Mouse (Mus musculus) hindbrain, embryonic 16.5 days (tissue): ENCODE data around the gene Ncapg2. TPM values are rescaled to one million over a fixed set of nuclear protein-coding genes. Genes with fewer than 3 reads are reported as not detected.

Experiments
- ATAC-seq: fragments of 200-750 bp; cut with Nextera tagmentation; 2 replicates; pipeline ENCODE4 v1.8.0; 2017; ENCODE audit warnings: moderate TSS enrichment, moderate library complexity
- H3K27ac ChIP-seq: fragments of 300-500 bp; sonication (generic); 2 replicates; pipeline ENCODE4 v1.5.1; 2014; ENCODE audit warnings: low read depth, mild to moderate bottlenecking, control low read depth, low read length, moderate library complexity
- H3K27me3 ChIP-seq: fragments of 300-500 bp; sonication (generic); replicated peaks from 2 replicates; pipeline ENCODE4 v1.6.1; 2014; ENCODE audit warnings: low read length; ENCODE audit not compliant: control insufficient read depth, insufficient read depth
- H3K36me3 ChIP-seq: fragments of 300-500 bp; sonication (generic); 2 replicates; pipeline ENCODE4 v1.6.1; 2014; ENCODE audit warnings: mild to moderate bottlenecking, low read length, moderate library complexity, mixed read lengths; ENCODE audit not compliant: control insufficient read depth, insufficient read depth
- H3K4me1 ChIP-seq: fragments of 300-500 bp; sonication (generic); 2 replicates; pipeline ENCODE4 v1.6.1; 2014; ENCODE audit warnings: low read depth, low read length; ENCODE audit not compliant: control insufficient read depth, insufficient read depth
- H3K4me2 ChIP-seq: fragments of 300-500 bp; sonication (generic); 2 replicates; pipeline ENCODE4 v1.6.1; 2014; ENCODE audit warnings: mild to moderate bottlenecking, low read length, control low read depth, moderate library complexity
- H3K4me3 ChIP-seq: fragments of 300-500 bp; sonication (generic); 2 replicates; pipeline ENCODE4 v1.5.1; 2014; ENCODE audit warnings: mild to moderate bottlenecking, low read length, control low read depth, moderate library complexity
- H3K9ac ChIP-seq: fragments of 300-500 bp; sonication (generic); 2 replicates; pipeline ENCODE4 v1.6.1; 2014; ENCODE audit warnings: low read depth, mild to moderate bottlenecking, control low read depth, low read length, moderate library complexity
- H3K9me3 ChIP-seq: fragments of 300-500 bp; sonication (generic); 2 replicates; pipeline ENCODE4 v1.6.1; 2014; ENCODE audit warnings: mild to moderate bottlenecking, low read length, moderate library complexity; ENCODE audit not compliant: control insufficient read depth
- WGBS: fragments of 180-500 bp; shearing (Covaris S2); extraction: QIAGEN DNeasy Blood & Tissue Kit; methylation state at CpG from one replicate; pipeline ENCODE4 v1.1.7; 2014; 5-methylcytosine and 5-hydroxymethylcytosine counted together
- polyA plus RNA-seq: library from polyadenylated mRNA; unstranded; fragments of >200 nt; fragmentation: Nextera tagmentation; extraction: Ambion mirVana; gene quantifications from 2 replicates; pipeline ENCODE4 v1.2.1, GENCODE M21; 2015

Gene Ncapg2
- 7.6 and 9.6 TPM in 2 replicates for polyA plus RNA-seq

DNA sequence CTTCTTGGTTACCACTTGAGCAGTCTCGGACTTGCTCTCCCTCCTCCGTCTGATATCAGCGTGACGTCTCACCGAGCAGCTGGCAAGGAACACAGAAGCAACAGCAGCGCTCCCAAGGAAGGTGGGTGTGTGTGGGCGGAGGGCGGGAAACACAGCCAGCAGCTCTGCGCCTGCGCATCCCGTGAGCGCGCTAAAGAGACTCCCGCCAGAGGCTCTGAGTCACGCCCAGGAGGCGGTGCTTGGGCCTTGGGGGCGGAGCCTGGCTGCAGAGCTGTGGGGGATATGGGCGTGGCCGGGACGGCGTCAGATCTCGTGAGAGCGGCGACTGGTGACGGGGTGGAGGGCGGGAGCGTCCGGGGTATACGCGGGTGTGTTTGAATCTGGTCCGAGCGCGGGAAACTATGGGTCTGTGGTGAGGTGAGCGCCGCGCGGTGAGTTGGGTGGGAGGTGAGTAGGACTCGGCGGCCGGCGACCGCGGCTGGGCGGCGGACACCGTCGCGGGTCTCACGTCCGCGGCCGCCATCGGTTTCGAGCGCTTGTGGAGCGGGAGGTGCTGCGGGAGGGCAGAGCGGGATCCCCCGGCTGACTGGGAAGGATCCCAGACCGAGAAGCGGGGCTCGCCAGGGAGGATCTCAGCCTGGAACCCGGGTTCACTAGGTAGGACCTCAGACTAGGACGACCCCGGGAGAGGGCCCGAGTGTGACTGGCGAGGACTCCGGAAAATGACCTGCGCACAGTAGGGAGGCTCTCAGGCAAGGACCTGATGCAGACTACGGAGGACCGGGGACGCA lies at the start of gene Ncapg2:
Gene Ncapg2, plus strand, starts transcription at position 358 of the 791 bp plus-strand sequence.
- peak; percentile 99 for ATAC-seq
- Histone ChIP-seq H3K9me3 (peaks cover 16% of the 10 kb centered on the region), H3K4me1 (peaks cover 7% of the 10 kb centered on the region), H3K4me3 (peak within 1 kb of the TSS; percentile 87), H3K36me3 (peaks cover 3% of the 10 kb centered on the region; the same call in 1 of the 2 replicates), H3K9ac (peak within 1 kb of the TSS; percentile 72), H3K4me2 (peak within 1 kb of the TSS; percentile 99), H3K27ac (peak within 1 kb of the TSS; percentile 60), H3K27me3 (no peaks in the 10 kb centered on the region)
- under 1% methylated on average over 71 of the region's 72 CpGs for WGBS

DNA sequence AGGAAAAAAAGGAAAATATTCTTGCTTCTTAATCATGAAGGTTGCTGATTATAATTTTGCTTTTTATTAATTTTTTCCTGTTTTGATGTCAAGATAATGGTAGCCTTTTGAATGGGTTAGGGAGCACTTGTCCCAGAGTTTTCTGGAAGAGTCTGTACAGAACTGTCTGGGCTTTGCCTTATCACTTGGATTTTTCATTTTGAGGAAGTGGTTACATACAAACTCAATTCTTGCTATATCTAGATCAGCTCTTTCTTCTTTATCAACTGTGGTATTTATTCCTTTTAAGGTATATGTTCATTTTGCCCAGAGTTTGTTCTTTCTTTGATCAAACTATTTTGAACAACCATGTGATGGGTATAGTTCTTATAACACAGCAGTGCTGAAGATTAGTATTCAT lies 43.1 kb upstream of the Ncapg2 start:
- H3K9ac ChIP-seq, result no peak overlapping the region
- no peak overlapping the region for H3K27ac ChIP-seq
- H3K9me3 ChIP-seq, result no peaks in the 10 kb centered on the region
- no peaks in the 10 kb centered on the region for H3K4me1 ChIP-seq
- no peak overlapping the region for H3K4me3 ChIP-seq
- peaks cover 23% of the 10 kb centered on the region for H3K36me3 ChIP-seq
- H3K4me2 ChIP-seq, result no peak overlapping the region
- H3K27me3 ChIP-seq, result no peaks in the 10 kb centered on the region
- no peak for ATAC-seq

DNA sequence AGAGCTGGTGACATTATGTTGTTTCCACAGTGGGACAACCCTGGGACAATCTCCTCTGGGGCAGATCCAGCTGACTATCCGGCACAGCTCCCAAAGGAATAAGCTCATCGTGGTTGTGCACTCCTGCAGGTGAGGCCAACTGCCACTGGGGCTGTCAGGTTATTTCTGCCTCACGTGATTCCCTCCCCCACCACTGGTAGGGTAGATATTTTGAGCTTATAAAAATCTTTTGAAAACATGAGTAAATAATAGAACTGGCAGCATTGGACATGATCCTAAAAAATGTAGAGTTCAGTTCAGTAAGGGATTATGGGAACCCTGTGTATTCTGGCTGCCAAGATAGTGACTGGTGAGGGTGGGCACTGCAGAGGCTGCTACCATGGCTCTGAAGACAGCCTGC lies 38.3 kb upstream of the Ncapg2 start:
- no peak overlapping the region for H3K4me2 ChIP-seq
- peaks cover 35% of the 10 kb centered on the region for H3K36me3 ChIP-seq
- ATAC-seq, result no peak
- no peaks in the 10 kb centered on the region for H3K9me3 ChIP-seq
- H3K4me1 ChIP-seq, result no peaks in the 10 kb centered on the region
- H3K27ac ChIP-seq, result no peak overlapping the region
- WGBS, result 92% methylated on average over 3 of the region's 3 CpGs
- H3K27me3 ChIP-seq, result no peaks in the 10 kb centered on the region
- H3K4me3 ChIP-seq, result no peak overlapping the region
- H3K9ac ChIP-seq, result no peak overlapping the region

GRCm38 (mm10) chr12:116367346-116367745 lies 37.9 kb upstream of the Ncapg2 start:
- Histone ChIP-seq H3K9ac (no peak overlapping the region), H3K27ac (no peak overlapping the region), H3K9me3 (no peaks in the 10 kb centered on the region), H3K36me3 (peaks cover 35% of the 10 kb centered on the region), H3K4me1 (no peaks in the 10 kb centered on the region), H3K4me2 (no peak overlapping the region), H3K4me3 (no peak overlapping the region), H3K27me3 (no peaks in the 10 kb centered on the region)
- 94% methylated on average over 2 of the region's 2 CpGs for WGBS
- ATAC-seq, result no peak

DNA sequence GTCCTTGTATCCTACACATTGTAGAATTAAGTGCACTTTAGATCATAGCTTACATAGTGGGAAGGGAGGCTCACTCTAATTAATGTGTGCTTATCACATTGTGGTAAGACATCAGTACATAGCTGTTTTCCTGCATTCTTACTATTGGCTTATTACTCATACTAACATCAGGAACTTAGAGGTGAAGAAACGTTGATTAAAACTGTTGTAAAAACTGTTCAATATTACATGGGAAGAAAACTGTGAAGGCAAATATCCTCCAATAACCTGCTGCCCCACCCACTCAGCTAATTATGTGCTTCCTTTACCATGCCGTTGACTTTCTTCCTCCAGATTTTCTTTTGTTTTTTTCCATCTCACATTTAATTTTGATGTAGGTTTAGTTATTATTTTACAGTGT lies 36.3 kb upstream of the Ncapg2 start:
- Histone ChIP-seq H3K4me1 (no peaks in the 10 kb centered on the region), H3K27ac (no peak overlapping the region), H3K9me3 (no peaks in the 10 kb centered on the region), H3K27me3 (no peaks in the 10 kb centered on the region), H3K4me2 (no peak overlapping the region), H3K36me3 (peaks cover 30% of the 10 kb centered on the region), H3K4me3 (no peak overlapping the region), H3K9ac (no peak overlapping the region)
- WGBS, result 90% methylated on average over 2 of the region's 2 CpGs
- no peak for ATAC-seq

- Histone ChIP-seq H3K4me3 (no peak overlapping the region), H3K4me1 (no peaks in the 10 kb centered on the region), H3K36me3 (peaks cover 7% of the 10 kb centered on the region), H3K27me3 (no peaks in the 10 kb centered on the region), H3K4me2 (no peak overlapping the region), H3K9me3 (no peaks in the 10 kb centered on the region), H3K27ac (no peak overlapping the region), H3K9ac (no peak overlapping the region)
- WGBS, result 85% methylated on average over 2 of the region's 2 CpGs
- ATAC-seq, result no peak
Observed at GRCm38 (mm10) chr12:116383101-116383500, 22.1 kb upstream of the Ncapg2 start.

DNA sequence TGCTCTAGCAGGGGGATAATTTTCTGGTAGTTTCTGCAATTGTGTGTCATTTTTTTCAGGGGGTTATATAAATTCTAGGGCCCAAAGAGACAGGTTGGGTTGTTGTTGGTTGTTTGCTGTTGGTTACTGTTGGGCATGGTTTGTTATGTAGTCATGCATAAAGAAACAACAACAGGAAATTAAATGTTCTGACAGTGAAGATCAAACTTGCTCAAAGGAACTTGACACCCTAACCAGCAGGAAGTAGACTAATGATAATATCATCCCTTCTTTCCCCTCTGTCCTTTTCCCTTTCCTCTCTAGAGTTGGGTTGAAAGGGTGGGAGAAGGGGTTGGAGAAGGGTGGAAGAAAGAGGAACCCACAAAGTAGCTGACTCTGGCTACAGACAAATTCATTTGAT lies 21.2 kb upstream of the Ncapg2 start:
- Histone ChIP-seq H3K36me3 (peaks cover 7% of the 10 kb centered on the region), H3K4me1 (no peaks in the 10 kb centered on the region), H3K9ac (no peak overlapping the region), H3K27me3 (no peaks in the 10 kb centered on the region), H3K27ac (no peak overlapping the region), H3K9me3 (no peaks in the 10 kb centered on the region), H3K4me3 (no peak overlapping the region), H3K4me2 (no peak overlapping the region)
- no peak for ATAC-seq

GRCm38 (mm10) chr12:116386802-116387201 lies 18.4 kb upstream of the Ncapg2 start:
- 83% methylated on average over 1 of the region's 1 CpGs for WGBS
- no peaks in the 10 kb centered on the region for H3K36me3 ChIP-seq
- no peaks in the 10 kb centered on the region for H3K9me3 ChIP-seq
- no peak overlapping the region for H3K9ac ChIP-seq
- no peaks in the 10 kb centered on the region for H3K4me1 ChIP-seq
- no peak overlapping the region for H3K4me3 ChIP-seq
- no peak overlapping the region for H3K27ac ChIP-seq
- no peaks in the 10 kb centered on the region for H3K27me3 ChIP-seq
- H3K4me2 ChIP-seq, result no peak overlapping the region
- no peak for ATAC-seq

- no peaks in the 10 kb centered on the region for H3K9me3 ChIP-seq
- ATAC-seq, result no peak
- H3K27me3 ChIP-seq, result no peaks in the 10 kb centered on the region
- H3K4me3 ChIP-seq, result no peak overlapping the region
- H3K4me2 ChIP-seq, result no peak overlapping the region
- WGBS, result 37% methylated on average over 1 of the region's 1 CpGs
- H3K9ac ChIP-seq, result no peak overlapping the region
- H3K4me1 ChIP-seq, result no peaks in the 10 kb centered on the region
- no peaks in the 10 kb centered on the region for H3K36me3 ChIP-seq
- H3K27ac ChIP-seq, result no peak overlapping the region
Observed at GRCm38 (mm10) chr12:116389868-116390267, 15.3 kb upstream of the Ncapg2 start.
